Mouse (Mus musculus): Measurements from ENCODE around the gene Lrrfip2. TPM values are rescaled to one million over a fixed set of nuclear protein-coding genes. Genes with fewer than 3 reads are reported as not detected.

Gene Lrrfip2
- polyA plus RNA-seq (2015; fragmentation: Nextera tagmentation; extraction: Ambion mirVana): 44.3 and 52.4 TPM in 2 replicates

GRCm38 (mm10) chr9:111117126-111117642 lies at the start of gene Lrrfip2:
TSS of gene Lrrfip2 (plus strand) at chr9:111117592.
- Histone ChIP-seq H3K9ac (ENCODE audit: low read depth, low read length) (peak within 1 kb of the TSS; percentile 91), H3K27ac (ENCODE audit: low read length) (peak within 1 kb of the TSS; percentile 86), H3K27me3 (ENCODE audit: control insufficient read depth, insufficient read depth, low read depth, low read length) (no peaks in the 10 kb centered on the region), H3K9me3 (replicated peaks; ENCODE audit: control insufficient read depth, low read length, poor library complexity, severe bottlenecking) (no peaks in the 10 kb centered on the region), H3K4me1 (ENCODE audit: control insufficient read depth, insufficient read depth, low read length) (peaks cover 22% of the 10 kb centered on the region), H3K4me3 (ENCODE audit: low read depth, low read length) (peak within 1 kb of the TSS; percentile 80), H3K4me2 (ENCODE audit: low read length) (peak within 1 kb of the TSS; percentile 90), H3K36me3 (ENCODE audit: control insufficient read depth, insufficient read depth, low read length) (no peaks in the 10 kb centered on the region)
- WGBS: 36% methylated on average over 14 of the region's 14 CpGs
- no peak for ATAC-seq

DNA sequence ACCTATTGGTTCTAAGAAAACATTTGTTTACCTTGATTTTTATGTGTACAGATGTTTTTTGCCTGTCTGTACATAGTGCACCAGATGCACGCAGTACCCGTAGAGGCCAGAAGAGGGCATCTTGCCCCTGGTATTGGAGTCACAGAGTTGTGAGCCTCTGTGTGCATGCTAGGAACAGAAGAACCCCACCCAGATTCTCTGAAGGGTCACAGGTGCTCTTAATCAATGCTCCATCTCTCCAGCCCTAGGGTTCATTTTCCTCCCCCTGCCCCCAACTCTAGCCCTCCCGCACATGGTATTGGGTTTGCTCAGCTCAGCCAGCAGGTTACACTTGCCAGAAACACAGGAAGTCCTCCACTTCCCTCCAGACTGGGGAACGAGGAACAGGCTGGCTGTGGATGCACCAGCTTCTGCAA lies 46.8 kb upstream of the Lrrfip2 start:
- Histone ChIP-seq H3K4me3 (ENCODE audit: low read depth, low read length) (no peak overlapping the region), H3K4me1 (ENCODE audit: control insufficient read depth, insufficient read depth, low read length) (no peaks in the 10 kb centered on the region), H3K9me3 (replicated peaks; ENCODE audit: control insufficient read depth, low read length, poor library complexity, severe bottlenecking) (0 out of 2 replicates have a peak, but pooled peaks cover 6% of the 10 kb centered on the region), H3K36me3 (ENCODE audit: control insufficient read depth, insufficient read depth, low read length) (no peaks in the 10 kb centered on the region), H3K27me3 (ENCODE audit: control insufficient read depth, insufficient read depth, low read depth, low read length) (no peaks in the 10 kb centered on the region), H3K27ac (ENCODE audit: low read length) (no peak overlapping the region), H3K4me2 (ENCODE audit: low read length) (no peak overlapping the region), H3K9ac (ENCODE audit: low read depth, low read length) (no peak overlapping the region)
- no peak for ATAC-seq
- 43% methylated on average over 4 of the region's 4 CpGs for WGBS

DNA sequence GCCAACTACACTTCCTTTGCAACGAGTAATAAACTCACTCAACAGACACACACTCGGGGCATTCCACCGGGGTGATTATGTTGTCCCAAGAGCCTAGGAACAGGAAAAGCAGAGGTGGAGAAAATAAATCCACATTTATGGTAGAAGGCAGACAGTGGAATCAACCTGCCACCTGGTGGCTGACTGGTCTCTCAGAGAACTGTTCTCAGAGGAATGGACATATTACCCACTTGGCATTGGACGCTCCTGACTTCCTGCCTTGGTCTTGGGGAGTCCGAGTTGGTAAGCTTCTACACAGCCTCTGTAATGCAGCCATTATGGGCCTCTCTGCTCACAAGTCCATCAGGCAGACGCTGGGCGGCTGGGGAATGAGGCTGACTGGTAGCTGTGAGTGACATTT lies 45.2 kb upstream of the Lrrfip2 start:
- no peak for ATAC-seq

GRCm38 (mm10) chr9:111072971-111073370 lies 44.4 kb upstream of the Lrrfip2 start:
- Histone ChIP-seq H3K4me3 (ENCODE audit: low read depth, low read length) (no peak overlapping the region), H3K4me2 (ENCODE audit: low read length) (no peak overlapping the region), H3K36me3 (ENCODE audit: control insufficient read depth, insufficient read depth, low read length) (no peaks in the 10 kb centered on the region), H3K9ac (ENCODE audit: low read depth, low read length) (no peak overlapping the region), H3K27ac (ENCODE audit: low read length) (no peak overlapping the region), H3K9me3 (replicated peaks; ENCODE audit: control insufficient read depth, low read length, poor library complexity, severe bottlenecking) (0 out of 2 replicates have a peak, but pooled peaks cover 6% of the 10 kb centered on the region), H3K4me1 (ENCODE audit: control insufficient read depth, insufficient read depth, low read length) (no peaks in the 10 kb centered on the region), H3K27me3 (ENCODE audit: control insufficient read depth, insufficient read depth, low read depth, low read length) (no peaks in the 10 kb centered on the region)
- ATAC-seq: no peak
- WGBS: 70% methylated on average over 4 of the region's 4 CpGs

More for the DNA sequence above, 45.2 kb upstream of the Lrrfip2 start:
- no peak overlapping the region for H3K9ac ChIP-seq (ENCODE audit: low read depth, low read length)
- H3K9me3 ChIP-seq (replicated peaks; ENCODE audit: control insufficient read depth, low read length, poor library complexity, severe bottlenecking): 0 out of 2 replicates have a peak, but pooled peaks cover 6% of the 10 kb centered on the region
- H3K4me1 ChIP-seq (ENCODE audit: control insufficient read depth, insufficient read depth, low read length): no peaks in the 10 kb centered on the region
- no peaks in the 10 kb centered on the region for H3K27me3 ChIP-seq (ENCODE audit: control insufficient read depth, insufficient read depth, low read depth, low read length)
- H3K4me3 ChIP-seq (ENCODE audit: low read depth, low read length): no peak overlapping the region
- WGBS: 67% methylated on average over 7 of the region's 7 CpGs
- H3K27ac ChIP-seq (ENCODE audit: low read length): no peak overlapping the region
- H3K4me2 ChIP-seq (ENCODE audit: low read length): no peak overlapping the region
- H3K36me3 ChIP-seq (ENCODE audit: control insufficient read depth, insufficient read depth, low read length): no peaks in the 10 kb centered on the region

GRCm38 (mm10) chr9:111077745-111078144 lies 39.6 kb upstream of the Lrrfip2 start:
- H3K36me3 ChIP-seq (ENCODE audit: control insufficient read depth, insufficient read depth, low read length): no peaks in the 10 kb centered on the region
- no peak for ATAC-seq

DNA sequence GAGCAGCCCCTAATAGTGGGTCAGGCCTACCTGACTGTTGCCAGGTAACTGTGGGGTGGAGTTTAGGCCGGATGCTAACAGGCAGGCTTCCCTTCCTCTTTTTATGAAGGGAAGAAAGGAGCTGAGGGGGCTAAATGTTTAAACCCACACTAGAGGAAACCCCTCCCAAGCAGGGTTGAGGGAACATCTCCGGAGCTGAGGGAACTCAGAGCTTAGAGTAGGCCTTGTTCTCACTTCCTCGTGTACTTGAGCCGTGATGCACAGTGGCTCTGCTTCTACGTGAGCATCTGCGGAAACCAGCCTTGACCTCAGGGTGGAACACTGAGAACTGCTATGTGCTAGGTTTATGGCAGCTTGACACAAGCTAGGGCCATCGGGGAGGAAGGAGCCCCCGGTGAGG lies 36.6 kb upstream of the Lrrfip2 start:
- H3K4me2 ChIP-seq (ENCODE audit: low read length): no peak overlapping the region
- no peaks in the 10 kb centered on the region for H3K4me1 ChIP-seq (ENCODE audit: control insufficient read depth, insufficient read depth, low read length)
- ATAC-seq: no peak

More at GRCm38 (mm10) chr9:111077745-111078144, 39.6 kb upstream of the Lrrfip2 start:
- no peak overlapping the region for H3K4me3 ChIP-seq (ENCODE audit: low read depth, low read length)
- no peak overlapping the region for H3K9ac ChIP-seq (ENCODE audit: low read depth, low read length)
- no peaks in the 10 kb centered on the region for H3K27me3 ChIP-seq (ENCODE audit: control insufficient read depth, insufficient read depth, low read depth, low read length)
- no peak overlapping the region for H3K4me2 ChIP-seq (ENCODE audit: low read length)
- 0 out of 2 replicates have a peak, but pooled peaks cover 6% of the 10 kb centered on the region for H3K9me3 ChIP-seq (replicated peaks; ENCODE audit: control insufficient read depth, low read length, poor library complexity, severe bottlenecking)
- 59% methylated on average over 5 of the region's 5 CpGs for WGBS
- H3K27ac ChIP-seq (ENCODE audit: low read length): no peak overlapping the region
- no peaks in the 10 kb centered on the region for H3K4me1 ChIP-seq (ENCODE audit: control insufficient read depth, insufficient read depth, low read length)

GRCm38 (mm10) chr9:111081765-111082164 lies 35.6 kb upstream of the Lrrfip2 start:
- Histone ChIP-seq H3K9me3 (replicated peaks; ENCODE audit: control insufficient read depth, low read length, poor library complexity, severe bottlenecking) (no peaks in the 10 kb centered on the region), H3K27ac (ENCODE audit: low read length) (no peak overlapping the region), H3K4me3 (ENCODE audit: low read depth, low read length) (no peak overlapping the region), H3K27me3 (ENCODE audit: control insufficient read depth, insufficient read depth, low read depth, low read length) (no peaks in the 10 kb centered on the region), H3K36me3 (ENCODE audit: control insufficient read depth, insufficient read depth, low read length) (no peaks in the 10 kb centered on the region), H3K4me2 (ENCODE audit: low read length) (no peak overlapping the region), H3K4me1 (ENCODE audit: control insufficient read depth, insufficient read depth, low read length) (no peaks in the 10 kb centered on the region), H3K9ac (ENCODE audit: low read depth, low read length) (no peak overlapping the region)
- WGBS: 89% methylated on average over 5 of the region's 5 CpGs
- no peak for ATAC-seq

More for the DNA sequence above, 36.6 kb upstream of the Lrrfip2 start:
- H3K27ac ChIP-seq (ENCODE audit: low read length): no peak overlapping the region
- no peaks in the 10 kb centered on the region for H3K36me3 ChIP-seq (ENCODE audit: control insufficient read depth, insufficient read depth, low read length)
- H3K9me3 ChIP-seq (replicated peaks; ENCODE audit: control insufficient read depth, low read length, poor library complexity, severe bottlenecking): no peaks in the 10 kb centered on the region
- WGBS: 96% methylated on average over 8 of the region's 8 CpGs
- no peak overlapping the region for H3K4me3 ChIP-seq (ENCODE audit: low read depth, low read length)
- no peaks in the 10 kb centered on the region for H3K27me3 ChIP-seq (ENCODE audit: control insufficient read depth, insufficient read depth, low read depth, low read length)
- H3K9ac ChIP-seq (ENCODE audit: low read depth, low read length): no peak overlapping the region

DNA sequence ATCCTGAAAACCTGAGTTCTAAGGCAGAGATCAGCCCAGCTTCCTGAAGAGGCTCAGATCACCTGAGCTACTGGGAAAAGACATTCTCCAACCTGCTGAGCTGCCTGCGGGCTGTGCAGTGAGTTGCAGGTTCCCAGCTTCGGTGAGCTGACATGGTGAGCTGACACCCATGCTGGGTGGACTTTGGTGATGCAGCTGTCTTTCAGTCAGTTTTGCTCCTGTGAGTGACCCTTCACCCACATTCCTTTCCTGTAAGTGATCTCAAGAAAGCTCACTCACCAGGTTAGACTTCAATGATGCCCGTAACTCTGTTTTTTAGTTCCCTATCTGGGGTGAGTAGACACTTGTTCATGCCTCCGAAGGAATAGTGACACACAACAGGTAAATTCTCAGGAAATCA lies 32.1 kb upstream of the Lrrfip2 start:
- H3K27ac ChIP-seq (ENCODE audit: low read length): no peak overlapping the region
- H3K36me3 ChIP-seq (ENCODE audit: control insufficient read depth, insufficient read depth, low read length): no peaks in the 10 kb centered on the region
- H3K27me3 ChIP-seq (ENCODE audit: control insufficient read depth, insufficient read depth, low read depth, low read length): no peaks in the 10 kb centered on the region
- no peak overlapping the region for H3K4me3 ChIP-seq (ENCODE audit: low read depth, low read length)
- 0 out of 2 replicates have a peak, but pooled peaks cover 3% of the 10 kb centered on the region for H3K4me1 ChIP-seq (ENCODE audit: control insufficient read depth, insufficient read depth, low read length)
- no peak overlapping the region for H3K9ac ChIP-seq (ENCODE audit: low read depth, low read length)
- no peak for ATAC-seq
- no peaks in the 10 kb centered on the region for H3K9me3 ChIP-seq (replicated peaks; ENCODE audit: control insufficient read depth, low read length, poor library complexity, severe bottlenecking)
- no peak overlapping the region for H3K4me2 ChIP-seq (ENCODE audit: low read length)
- WGBS: 66% methylated on average over 4 of the region's 4 CpGs

DNA sequence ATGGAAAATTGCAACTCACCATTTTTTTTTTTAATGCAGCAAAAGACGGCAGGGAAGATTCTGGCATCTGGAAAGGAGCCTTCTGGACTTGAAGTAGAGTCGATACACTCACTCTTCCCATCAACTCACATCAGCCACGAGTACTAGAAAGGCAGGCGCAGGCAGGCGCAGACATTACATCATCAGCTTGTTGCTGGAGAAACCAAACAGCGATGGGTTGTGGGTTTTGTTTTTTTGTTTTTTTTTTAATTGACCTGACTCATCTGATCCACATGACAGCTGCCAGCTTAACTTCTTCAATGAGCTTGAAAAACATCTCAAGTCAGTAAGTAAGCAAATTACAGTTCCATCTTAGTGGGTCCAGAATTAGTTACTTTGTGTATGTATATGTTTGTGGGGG lies 31.3 kb upstream of the Lrrfip2 start:
- Histone ChIP-seq H3K4me1 (ENCODE audit: control insufficient read depth, insufficient read depth, low read length) (0 out of 2 replicates have a peak, but pooled peaks cover 3% of the 10 kb centered on the region), H3K9me3 (replicated peaks; ENCODE audit: control insufficient read depth, low read length, poor library complexity, severe bottlenecking) (no peaks in the 10 kb centered on the region), H3K4me3 (ENCODE audit: low read depth, low read length) (no peak overlapping the region), H3K36me3 (ENCODE audit: control insufficient read depth, insufficient read depth, low read length) (no peaks in the 10 kb centered on the region), H3K27ac (ENCODE audit: low read length) (no peak overlapping the region), H3K9ac (ENCODE audit: low read depth, low read length) (no peak overlapping the region), H3K4me2 (ENCODE audit: low read length) (no peak overlapping the region), H3K27me3 (ENCODE audit: control insufficient read depth, insufficient read depth, low read depth, low read length) (no peaks in the 10 kb centered on the region)
- ATAC-seq: no peak
- WGBS: 74% methylated on average over 6 of the region's 6 CpGs
